Mouse (Mus musculus) hindbrain, postnatal 0 days (tissue): ENCODE data around the gene Ptgis. TPM values are rescaled to one million over a fixed set of nuclear protein-coding genes. Genes with fewer than 3 reads are reported as not detected.

Experiments used
- ATAC-seq: fragments of 200-750 bp; cut with Nextera tagmentation; 2 replicates; pipeline ENCODE4 v1.8.0; 2017; ENCODE audit warnings: mild to moderate bottlenecking, moderate TSS enrichment, moderate library complexity
- DNase-seq: peaks from one replicate; pipeline ENCODE4 v3.0.0-alpha.2; 2015; ENCODE audit warnings: low spot score
- H3K27ac ChIP-seq: fragments of 300-500 bp; sonication (generic); 2 replicates; pipeline ENCODE4 v1.5.1; 2014; ENCODE audit warnings: mild to moderate bottlenecking
- H3K27me3 ChIP-seq: fragments of 300-500 bp; sonication (generic); 2 replicates; pipeline ENCODE4 v1.6.1; 2014; ENCODE audit warnings: low read length, mixed read lengths; ENCODE audit not compliant: insufficient read depth
- H3K36me3 ChIP-seq: fragments of 300-500 bp; sonication (generic); 2 replicates; pipeline ENCODE4 v1.6.1; 2014; ENCODE audit warnings: low read length, mixed read lengths; ENCODE audit not compliant: insufficient read depth
- H3K4me1 ChIP-seq: fragments of 300-500 bp; sonication (generic); 2 replicates; pipeline ENCODE4 v1.6.1; 2014; ENCODE audit warnings: antibody characterized with exemption, low read length, mixed read lengths; ENCODE audit not compliant: insufficient read depth
- H3K4me2 ChIP-seq: fragments of 300-500 bp; sonication (generic); 2 replicates; pipeline ENCODE4 v1.6.1; 2014; ENCODE audit warnings: low read depth, mild to moderate bottlenecking, low read length, moderate library complexity, mixed read lengths
- H3K4me3 ChIP-seq: fragments of 300-500 bp; sonication (generic); 2 replicates; pipeline ENCODE4 v1.5.1; 2014; ENCODE audit warnings: low read length
- H3K9ac ChIP-seq: fragments of 300-500 bp; sonication (generic); replicated peaks from 2 replicates; pipeline ENCODE4 v1.6.1; 2014; ENCODE audit warnings: mild to moderate bottlenecking, low read length, moderate library complexity, mixed read lengths
- H3K9me3 ChIP-seq: fragments of 300-500 bp; sonication (generic); 2 replicates; pipeline ENCODE4 v1.6.1; 2016; ENCODE audit warnings: low read length, mixed read lengths
- CTCF ChIP-seq: IDR thresholded peaks from 2 replicates; pipeline ENCODE4 v1.5.1; 2016; ENCODE audit warnings: antibody characterized with exemption, control low read depth, low read depth
- WGBS: fragments of 180-500 bp; shearing (Covaris S2); extraction: QIAGEN DNeasy Blood & Tissue Kit; methylation state at CpG from one replicate; pipeline ENCODE4 v1.1.7; 2014; 5-methylcytosine and 5-hydroxymethylcytosine counted together
- polyA plus RNA-seq: library from polyadenylated mRNA; unstranded; fragments of >200 nt; fragmentation: Nextera tagmentation; extraction: Ambion mirVana; gene quantifications from 2 replicates; pipeline ENCODE4 v1.2.1, GENCODE M21; 2015
- total RNA-seq: library from RNA; depleted of rRNA; stranded (reverse); fragments of >200 nt; gene quantifications from 2 replicates; pipeline ENCODE4 v1.2.3, GENCODE M21; 2014

Gene Ptgis
- total and polyA plus RNA-seq, 2 experiments from 2014 or later: 4.4 to 7.7 TPM

GRCm38 (mm10) chr2:167177231-167177641 lies 63.2 kb downstream of the Ptgis start:
- ATAC-seq (no peak), DNase-seq (no peak)
- TF ChIP-seq CTCF: no peak
- Histone ChIP-seq H3K4me1 (no peaks in the 10 kb centered on the region), H3K9me3 (no peaks in the 10 kb centered on the region), H3K4me3 (no peak overlapping the region), H3K36me3 (no peaks in the 10 kb centered on the region), H3K27me3 (no peaks in the 10 kb centered on the region), H3K27ac (no peak overlapping the region), H3K9ac (no peak overlapping the region), H3K4me2 (no peak overlapping the region)
- WGBS: 72% methylated on average over 10 of the region's 10 CpGs

GRCm38 (mm10) chr2:167175284-167175683 lies 65.1 kb downstream of the Ptgis start:
- H3K9me3 ChIP-seq: no peaks in the 10 kb centered on the region
- H3K27me3 ChIP-seq: no peaks in the 10 kb centered on the region
- no peak overlapping the region for H3K4me3 ChIP-seq
- no peaks in the 10 kb centered on the region for H3K4me1 ChIP-seq
- no peak for ATAC-seq
- no peaks in the 10 kb centered on the region for H3K36me3 ChIP-seq
- no peak for DNase-seq
- TF ChIP-seq CTCF: no peak
- no peak overlapping the region for H3K4me2 ChIP-seq
- 85% methylated on average over 6 of the region's 6 CpGs for WGBS
- H3K27ac ChIP-seq: no peak overlapping the region
- no peak overlapping the region for H3K9ac ChIP-seq

- no peak for ATAC-seq
- DNase-seq: no peak
- Histone ChIP-seq H3K36me3 (no peaks in the 10 kb centered on the region), H3K9me3 (no peaks in the 10 kb centered on the region), H3K27ac (no peak overlapping the region), H3K4me2 (no peak overlapping the region), H3K9ac (no peak overlapping the region), H3K4me3 (no peak overlapping the region), H3K27me3 (no peaks in the 10 kb centered on the region), H3K4me1 (no peaks in the 10 kb centered on the region)
- 79% methylated on average over 5 of the region's 5 CpGs for WGBS
- no peak for TF ChIP-seq CTCF
Measured at GRCm38 (mm10) chr2:167173051-167173875, 67.1 kb downstream of the Ptgis start.

- Histone ChIP-seq H3K27me3 (no peaks in the 10 kb centered on the region), H3K9ac (no peak overlapping the region), H3K27ac (no peak overlapping the region), H3K4me1 (no peaks in the 10 kb centered on the region), H3K36me3 (no peaks in the 10 kb centered on the region), H3K4me2 (no peak overlapping the region), H3K4me3 (no peak overlapping the region), H3K9me3 (no peaks in the 10 kb centered on the region)
- ATAC-seq: no peak
- TF ChIP-seq CTCF: no peak
- WGBS: 44% methylated on average over 11 of the region's 11 CpGs
- no peak for DNase-seq
Measured at GRCm38 (mm10) chr2:167167515-167168212, 72.7 kb downstream of the Ptgis start.

GRCm38 (mm10) chr2:167163600-167163999 lies 76.8 kb downstream of the Ptgis start:
- 81% methylated on average over 9 of the region's 9 CpGs for WGBS
- no peaks in the 10 kb centered on the region for H3K9me3 ChIP-seq
- no peak for TF ChIP-seq CTCF
- ATAC-seq (no peak), DNase-seq (no peak)
- H3K27me3 ChIP-seq: no peaks in the 10 kb centered on the region
- no peak overlapping the region for H3K9ac ChIP-seq
- H3K4me3 ChIP-seq: no peak overlapping the region
- H3K4me2 ChIP-seq: no peak overlapping the region
- no peak overlapping the region for H3K27ac ChIP-seq
- H3K36me3 ChIP-seq: no peaks in the 10 kb centered on the region
- H3K4me1 ChIP-seq: no peaks in the 10 kb centered on the region

GRCm38 (mm10) chr2:167163134-167163533 lies 77.3 kb downstream of the Ptgis start:
- no peak overlapping the region for H3K9ac ChIP-seq
- DNase-seq: no peak
- 71% methylated on average over 10 of the region's 10 CpGs for WGBS
- no peak overlapping the region for H3K4me3 ChIP-seq
- H3K4me1 ChIP-seq: no peaks in the 10 kb centered on the region
- no peaks in the 10 kb centered on the region for H3K27me3 ChIP-seq
- ATAC-seq: peak; percentile 43
- H3K36me3 ChIP-seq: no peaks in the 10 kb centered on the region
- no peaks in the 10 kb centered on the region for H3K9me3 ChIP-seq
- H3K27ac ChIP-seq: no peak overlapping the region
- no peak overlapping the region for H3K4me2 ChIP-seq
- TF ChIP-seq CTCF: no peak

- no peak overlapping the region for H3K9ac ChIP-seq
- no peak overlapping the region for H3K4me3 ChIP-seq
- WGBS: 41% methylated on average over 10 of the region's 10 CpGs
- ATAC-seq (peak; percentile 22; the same call in 1 of the 2 replicates), DNase-seq (peak; percentile 73)
- H3K9me3 ChIP-seq: no peaks in the 10 kb centered on the region
- H3K36me3 ChIP-seq: no peaks in the 10 kb centered on the region
- no peak overlapping the region for H3K4me2 ChIP-seq
- H3K27me3 ChIP-seq: no peaks in the 10 kb centered on the region
- H3K27ac ChIP-seq: no peak overlapping the region
- no peaks in the 10 kb centered on the region for H3K4me1 ChIP-seq
- no peak for TF ChIP-seq CTCF
Measured at GRCm38 (mm10) chr2:167162516-167163021, 77.8 kb downstream of the Ptgis start.
